18 mouse cellular contexts compared by ENCODE assay signal in genomic region chr4:102275716-102276115, GRCm38 (mm10).
DNase-seq lines count a peak whose midpoint lies in the region; ATAC-seq and TF ChIP-seq lines count a peak whose summit lies in the region.
"Had no signal": no experiment of that assay in that cellular context is flagged by ENCODE, and none has a peak within 500 bp of the region (broad histone marks: within the 10 kb centered on the region; RNA-seq: fewer than 3 reads in every experiment).

No protein-coding gene starts in this region.

- H3K4me1 ChIP-seq in midbrain, postnatal 0 days (ENCODE audit: insufficient read depth, low read length): no peaks in the 10 kb centered on the region
- H3K4me1 ChIP-seq in midbrain, embryonic 13.5 days (replicated peaks): no peaks in the 10 kb centered on the region
- H3K4me1 ChIP-seq: neural tube, embryonic 13.5 days had no signal

- intact Hi-C loops in left cerebral cortex, postnatal 36 days (cut with DNase I): no loop called here

- H3K27me3 ChIP-seq in midbrain, postnatal 0 days (ENCODE audit: insufficient read depth, low read length): no peaks in the 10 kb centered on the region
- H3K27me3 ChIP-seq in midbrain, embryonic 13.5 days: no peaks in the 10 kb centered on the region
- H3K27me3 ChIP-seq: CH12.LX; neural tube, embryonic 13.5 days had no signal

- TF ChIP-seq CTCF in midbrain, postnatal 0 days (IDR thresholded peaks at IDR 0.05): no peak

- no peaks in the 10 kb centered on the region for H3K36me3 ChIP-seq in midbrain, postnatal 0 days (ENCODE audit: insufficient read depth, low read length)
- no peaks in the 10 kb centered on the region for H3K36me3 ChIP-seq in midbrain, embryonic 13.5 days
- H3K36me3 ChIP-seq: limb, embryonic 13.5 days; neural tube, embryonic 13.5 days had no signal

- WGBS in midbrain, postnatal 0 days: 65% methylated on average over 4 of the region's 4 CpGs
- 90% methylated on average over 4 of the region's 4 CpGs for WGBS in midbrain, embryonic 13.5 days

- H3K4me2 ChIP-seq in midbrain, postnatal 0 days (ENCODE audit: low read depth, low read length, poor library complexity, severe bottlenecking): no peak overlapping the region
- no peak overlapping the region for H3K4me2 ChIP-seq in midbrain, embryonic 13.5 days (replicated peaks)
- H3K4me2 ChIP-seq: limb, embryonic 13.5 days; neural tube, embryonic 13.5 days had no signal

- no peak overlapping the region for H3K4me3 ChIP-seq in midbrain, postnatal 0 days (ENCODE audit: low read depth, low read length)
- no peak overlapping the region for H3K4me3 ChIP-seq in midbrain, embryonic 13.5 days (replicated peaks)
- H3K4me3 ChIP-seq: heart, adult 2 months; limb, embryonic 13.5 days; neural tube, embryonic 13.5 days had no signal

- ATAC-seq in midbrain, postnatal 0 days (ENCODE audit: low FRiP score): no peak
- ATAC-seq in midbrain, embryonic 13.5 days: no peak
- ATAC-seq in erythroid progenitor cell, adult 5-6 weeks (replicated peaks; ENCODE audit: low FRiP score, poor library complexity, severe bottlenecking): no peak
- ATAC-seq: activated CD4-positive, CD25-positive, alpha-beta regulatory T cell, adult 4 months; inflammation-experienced regulatory T-cells, adult 6 months had no signal

- no peaks in the 10 kb centered on the region for H3K9me3 ChIP-seq in midbrain, postnatal 0 days (ENCODE audit: low read length)
- no peaks in the 10 kb centered on the region for H3K9me3 ChIP-seq in midbrain, embryonic 13.5 days
- H3K9me3 ChIP-seq: limb, embryonic 13.5 days; neural tube, embryonic 13.5 days had no signal

- peak; percentile 46 for DNase-seq in midbrain, postnatal 0 days (ENCODE audit: low spot score)
- DNase-seq in layer of hippocampus, adult 9-11 months: peak; percentile 75
- peak; percentile 24 to 28 for DNase-seq in left cerebral cortex, postnatal 36 days (ENCODE audit: low spot score in 2 of 2)
- no peak for DNase-seq in retina, postnatal 1 day
- no peak for DNase-seq in B cell, adult 2 months
- DNase-seq: cerebellum, adult 11-12 months; heart, adult 2 months; kidney, postnatal 10 days; lung, postnatal 36 days; midbrain, embryonic 14.5 days; thymus, adult 2 months had no signal

- H3K27ac ChIP-seq in midbrain, postnatal 0 days (ENCODE audit: low read depth, low read length): no peak overlapping the region
- no peak overlapping the region for H3K27ac ChIP-seq in midbrain, embryonic 13.5 days
- H3K27ac ChIP-seq: heart, adult 2 months; limb, embryonic 13.5 days; neural tube, embryonic 13.5 days had no signal

- H3K9ac ChIP-seq in midbrain, postnatal 0 days (replicated peaks; ENCODE audit: low read length, poor library complexity, severe bottlenecking): no peak overlapping the region
- no peak overlapping the region for H3K9ac ChIP-seq in midbrain, embryonic 13.5 days (replicated peaks)
- H3K9ac ChIP-seq: limb, embryonic 13.5 days; neural tube, embryonic 13.5 days had no signal

Comparison
In these comparisons a context has a peak if more than half of its experiments do, and no peak if none do; other contexts are left out.
1. DNase-seq: peak in midbrain, postnatal 0 days (single experiment), layer of hippocampus, adult 9-11 months (single experiment) and left cerebral cortex, postnatal 36 days (2 of 2); none in retina, postnatal 1 day (single experiment) and B cell, adult 2 months (0 of 2).